Mouse (Mus musculus) bone marrow macrophage, adult 2 months (primary cell): ENCODE data around the gene Hspa14.

Experiments used
- CTCF ChIP-seq: IDR thresholded peaks from 2 replicates; pipeline ENCODE4 v1.5.1; 2012; ENCODE audit warnings: low read depth, mild to moderate bottlenecking, low read length, moderate library complexity
- POLR2A ChIP-seq: IDR thresholded peaks from 2 replicates; pipeline ENCODE4 v1.6.1; 2012; ENCODE audit warnings: mild to moderate bottlenecking, low read depth, low read length, borderline replicate concordance

DNA sequence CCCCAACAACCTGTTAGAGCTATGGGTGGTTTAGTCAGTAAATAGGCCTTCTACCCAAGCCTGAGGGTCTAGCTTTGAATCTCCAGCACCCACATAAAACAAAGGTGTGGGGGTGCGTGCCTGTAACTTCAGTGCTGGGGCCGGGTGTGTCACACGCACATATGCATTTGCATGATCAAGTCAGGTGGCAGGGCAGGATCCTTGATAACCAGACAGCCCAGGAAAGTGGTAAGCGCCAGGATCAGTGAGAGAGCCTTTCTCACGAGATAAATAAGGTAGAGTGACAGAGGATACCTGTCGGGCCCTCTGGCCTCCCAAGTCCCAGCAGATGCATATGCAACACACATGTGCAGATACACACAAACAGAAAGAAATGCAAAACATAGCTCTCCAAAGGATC is 13.1 kb downstream of the Hspa14 start:
- no peak for TF ChIP-seq CTCF
- no peak for TF ChIP-seq POLR2A
